Mouse (Mus musculus): Measurements from ENCODE around the gene Ffar2.
"Not testable (repeated sequence)": the region's sequence is repeated elsewhere in the genome, so short reads cannot be mapped to it uniquely, and the experiment has no call there.

Gene Ffar2

DNA sequence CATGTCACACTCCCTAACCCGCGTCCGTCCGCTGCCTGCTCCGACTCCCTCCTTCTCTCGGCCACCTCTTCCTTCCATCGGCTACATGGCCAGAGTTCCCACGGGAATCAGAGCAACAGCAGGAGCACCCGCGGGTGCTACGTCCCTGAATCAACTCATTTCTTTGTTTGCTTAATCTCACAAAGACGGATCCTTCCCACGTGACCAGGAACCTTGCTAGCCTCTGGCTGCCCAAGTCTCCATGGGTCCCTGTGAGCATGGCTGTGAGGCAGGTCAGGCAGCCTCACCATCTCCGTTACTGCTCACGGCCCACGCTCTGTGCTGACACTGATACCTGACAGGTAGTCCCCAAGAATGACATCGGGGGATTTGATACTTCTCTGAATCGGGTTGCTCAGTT, at the start of gene Ffar2:
Gene Ffar2 (minus strand): TSS at position 101 of the 400 bp plus-strand sequence.
- no peak for DNase-seq

DNA sequence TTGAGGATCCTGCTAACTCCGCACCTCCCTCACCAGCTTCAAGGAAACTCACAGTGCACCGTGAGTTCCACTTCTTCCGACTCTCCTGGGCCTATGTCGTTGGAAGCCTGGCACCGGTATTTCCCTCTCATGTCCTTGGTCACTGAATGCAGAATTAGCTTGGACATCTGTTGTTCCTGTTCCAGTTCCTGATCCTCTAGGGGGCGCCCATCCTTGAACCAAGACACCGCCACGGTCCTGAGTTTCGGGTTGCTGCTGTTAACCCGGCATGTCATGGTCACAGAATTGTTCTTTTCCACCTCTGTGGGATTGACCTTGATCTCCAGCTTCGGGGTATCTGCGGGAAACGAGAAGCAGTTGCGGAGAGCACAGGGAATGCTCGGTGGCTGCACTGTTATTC, 49.5 kb upstream of the Ffar2 start:
- DNase-seq: peak; percentile 54

DNA sequence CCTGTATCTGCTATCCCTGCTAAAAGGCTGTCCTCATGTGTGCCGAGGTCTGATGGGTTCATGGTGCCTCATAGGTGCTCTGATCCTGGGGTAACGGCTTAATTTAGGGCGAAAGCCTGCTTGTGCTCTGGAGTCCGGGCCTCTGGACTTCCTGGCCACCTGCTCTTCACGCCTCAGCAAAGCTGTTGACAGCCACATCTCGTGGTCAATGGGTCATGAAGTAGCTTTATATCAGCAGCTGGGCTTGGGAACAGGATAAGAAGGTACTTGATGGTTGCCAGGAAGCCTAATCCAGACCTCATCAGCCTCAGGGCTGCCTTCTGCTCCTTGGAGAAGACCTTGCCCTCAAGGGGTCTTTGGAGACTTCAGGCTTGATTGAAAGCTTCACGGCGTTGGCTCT, 39.8 kb upstream of the Ffar2 start:
- no peak for DNase-seq

DNA sequence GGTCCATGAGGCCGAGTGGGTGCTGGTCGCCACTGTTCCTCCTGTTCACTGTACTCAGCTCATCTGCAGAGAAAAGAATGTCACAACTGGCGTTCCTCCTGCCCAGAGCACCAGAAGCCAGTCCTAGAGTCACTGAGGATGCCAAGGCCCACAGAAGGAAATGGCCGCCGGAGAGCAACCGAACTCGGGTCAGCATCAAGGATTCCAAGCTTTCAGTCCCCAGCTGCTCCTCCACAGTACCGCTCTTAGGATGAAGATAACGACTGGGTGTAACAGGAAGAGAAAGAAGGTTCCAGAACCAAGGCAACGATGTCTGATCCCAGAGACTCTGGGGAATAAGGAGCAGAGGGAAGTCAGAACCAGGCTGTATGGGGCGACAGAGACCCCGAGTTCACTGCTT, 37.9 kb upstream of the Ffar2 start, which contains the start of gene Ffar1:
Gene Ffar1 (minus strand): TSS at position 101 of the 400 bp plus-strand sequence.
- no peak for DNase-seq

DNA sequence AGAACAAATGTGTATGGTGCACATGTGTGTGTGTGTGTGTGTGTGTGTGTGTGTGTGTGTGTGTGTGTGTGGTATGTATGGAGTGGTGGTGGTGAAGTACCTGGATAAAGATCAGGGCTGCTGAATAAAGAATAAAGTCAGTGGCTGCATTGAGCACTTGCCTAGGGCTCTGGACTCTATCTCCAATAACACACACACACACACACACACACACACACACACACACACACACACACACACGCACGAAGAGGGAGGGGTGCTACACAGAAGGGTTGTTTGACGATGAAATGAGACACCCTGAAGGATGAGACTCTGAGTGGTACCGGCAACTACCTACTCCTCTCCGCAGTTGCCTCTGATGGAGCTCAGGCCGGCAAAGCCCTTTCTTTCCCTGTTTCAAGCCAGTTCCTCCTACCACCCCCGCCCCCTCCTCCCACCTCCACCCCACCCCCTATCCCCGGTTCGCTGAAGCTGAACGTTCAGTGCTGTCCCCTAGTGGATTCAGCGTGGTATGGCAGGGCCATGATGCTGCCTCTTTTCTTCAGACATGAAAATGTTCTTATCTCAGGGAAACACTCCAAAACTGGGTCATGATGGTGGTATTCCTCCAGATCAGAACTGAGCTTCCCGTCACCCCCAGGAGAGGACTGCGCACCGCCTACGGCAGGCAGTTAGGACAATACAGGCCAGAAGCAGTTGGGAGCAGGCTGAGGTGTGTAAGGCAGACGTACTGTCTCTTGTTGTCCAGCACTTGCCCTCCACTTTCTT, 36.2 kb upstream of the Ffar2 start:
- no peak for DNase-seq

DNA sequence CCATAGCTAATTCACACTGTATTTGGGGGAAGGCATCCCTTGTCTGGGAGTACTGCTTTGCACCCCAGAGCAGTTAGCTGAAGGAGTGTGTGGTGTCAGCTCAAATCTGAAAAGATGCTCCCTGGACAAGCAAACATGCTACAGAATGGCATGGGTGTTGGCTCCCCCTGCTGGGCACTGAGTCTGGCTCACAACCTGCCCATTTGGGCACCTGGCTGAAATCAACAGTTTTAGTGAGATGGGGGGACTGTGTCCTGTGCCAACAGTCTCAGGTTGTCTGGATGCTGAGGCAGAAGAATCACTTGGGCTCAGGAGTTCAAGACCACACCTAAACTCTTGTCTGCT, 35.7 kb upstream of the Ffar2 start:
- DNase-seq: peak; percentile 62

DNA sequence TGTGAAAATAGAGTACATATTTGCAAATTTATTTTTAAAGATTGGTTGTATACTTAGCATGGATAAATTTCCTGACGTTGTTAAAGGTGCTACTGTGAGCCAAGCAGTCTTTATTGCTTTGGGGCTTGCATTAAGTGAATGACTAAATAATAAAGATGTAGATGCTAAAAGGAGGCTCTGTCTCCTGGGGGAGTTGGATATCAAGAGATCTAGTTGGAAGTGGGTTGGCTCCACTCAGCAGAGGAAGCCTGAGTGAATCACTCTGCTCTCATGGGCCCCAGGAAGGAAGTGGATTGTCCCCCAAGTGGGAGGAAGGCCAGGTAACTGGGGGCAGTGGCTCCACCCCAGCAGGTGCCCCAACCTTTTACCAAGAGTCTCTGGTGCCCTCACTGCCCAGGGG, 34.2 kb upstream of the Ffar2 start:
- no peak for DNase-seq

DNA sequence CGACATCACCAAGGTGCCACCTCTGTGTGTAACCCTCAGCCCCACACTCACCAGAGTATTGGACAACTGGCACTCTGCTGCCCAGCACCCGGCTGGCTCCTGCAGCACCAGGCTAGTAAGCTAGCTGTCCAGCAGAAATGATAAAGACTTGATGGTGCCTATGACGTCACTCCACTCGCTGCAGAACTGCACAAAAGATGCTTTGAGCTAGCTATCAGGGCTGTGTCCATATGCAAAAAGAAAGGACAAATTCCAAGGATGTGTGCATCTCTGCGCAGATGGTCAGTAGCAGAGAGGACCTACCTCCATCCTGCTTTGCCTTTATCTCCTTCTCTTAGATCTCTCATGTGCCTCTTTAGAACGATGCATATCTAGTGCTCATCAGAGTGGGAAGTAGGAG, 32.5 kb upstream of the Ffar2 start, which contains the start of gene Ffar3:
Gene Ffar3 (minus strand): TSS at position 101 of the 400 bp plus-strand sequence.
- no peak for DNase-seq

DNA sequence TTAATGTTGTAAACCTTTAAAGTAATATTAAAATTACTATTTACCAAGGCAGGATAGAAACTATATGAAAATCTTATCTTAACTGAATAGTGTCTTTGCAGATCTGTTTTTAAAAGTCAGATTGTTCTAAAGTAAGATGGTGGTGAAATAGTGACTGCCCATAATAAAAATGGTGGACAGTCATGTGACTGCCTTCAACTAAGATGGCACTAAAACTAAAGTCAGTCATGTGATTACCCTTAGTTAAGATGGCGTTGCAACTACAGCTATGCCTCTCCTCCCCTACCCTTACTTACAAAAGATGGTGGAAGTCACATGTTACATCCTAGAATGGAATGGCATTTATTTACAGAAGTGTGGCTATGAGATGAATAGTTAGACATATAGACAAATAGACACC, 27.8 kb upstream of the Ffar2 start:
- no peak for DNase-seq

DNA sequence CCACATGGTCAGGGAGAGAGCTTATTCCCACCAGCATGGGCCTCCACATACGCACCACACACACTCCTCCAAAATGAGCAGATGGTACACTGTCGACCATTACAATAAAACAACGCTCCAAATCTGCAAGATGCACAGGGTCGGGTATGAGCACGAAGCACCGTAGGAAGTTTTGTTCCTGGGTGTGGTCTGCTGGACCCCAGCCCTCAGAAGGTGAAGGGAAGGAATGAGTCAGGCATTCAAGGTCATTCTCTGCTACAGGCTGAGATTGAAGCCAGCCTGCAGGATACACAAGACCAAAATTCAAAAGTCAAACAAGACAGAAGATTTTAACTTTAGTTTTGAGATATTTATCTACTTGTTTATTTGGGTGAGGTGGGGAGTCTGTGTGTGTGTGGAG, 24.4 kb upstream of the Ffar2 start:
- DNase-seq: no peak

DNA sequence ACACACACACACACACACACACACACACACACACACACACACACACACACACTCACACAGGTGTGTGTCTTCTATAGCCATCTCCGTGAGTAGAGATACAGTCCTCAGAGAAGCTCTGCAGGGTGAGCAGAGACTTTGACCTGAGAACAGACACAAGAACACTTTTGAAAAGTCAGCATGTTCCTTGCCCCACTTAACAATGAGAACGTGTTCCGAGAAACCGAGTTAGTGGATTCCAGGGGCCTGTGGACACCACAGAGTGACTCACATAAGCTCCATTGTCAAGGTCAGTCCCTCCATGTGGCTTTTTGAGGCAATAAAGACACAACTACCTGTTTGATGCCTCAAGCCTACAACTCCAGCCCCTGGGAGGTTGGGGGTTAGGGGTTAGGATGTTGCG, 23.8 kb upstream of the Ffar2 start:
- peak; percentile 14 for DNase-seq

DNA sequence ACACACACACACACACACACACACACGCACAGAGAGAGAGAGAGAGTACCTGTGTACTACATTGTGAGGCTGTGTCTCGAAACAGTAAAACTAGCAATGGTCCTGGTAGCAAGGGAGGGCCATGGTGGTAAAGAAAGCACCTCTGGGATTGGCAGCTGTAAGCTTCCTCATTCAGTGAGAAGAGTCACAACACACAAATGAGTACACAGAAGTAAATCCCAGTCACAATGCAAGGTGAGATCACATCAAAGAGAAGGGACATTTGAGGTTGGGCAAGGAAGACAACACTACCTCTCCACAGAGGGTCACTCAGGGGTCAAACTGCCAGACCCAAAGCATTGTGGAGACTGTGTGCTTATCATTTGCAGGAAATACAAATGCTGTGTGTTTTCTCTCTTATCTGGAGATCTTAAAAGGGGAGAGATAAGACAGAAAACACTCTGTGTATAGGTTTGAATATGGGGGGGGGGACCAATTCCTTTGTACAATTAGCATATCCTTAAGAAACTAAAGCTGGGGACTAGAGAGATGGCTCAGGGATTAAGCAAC, 23.0 kb upstream of the Ffar2 start:
- no peak for DNase-seq

DNA sequence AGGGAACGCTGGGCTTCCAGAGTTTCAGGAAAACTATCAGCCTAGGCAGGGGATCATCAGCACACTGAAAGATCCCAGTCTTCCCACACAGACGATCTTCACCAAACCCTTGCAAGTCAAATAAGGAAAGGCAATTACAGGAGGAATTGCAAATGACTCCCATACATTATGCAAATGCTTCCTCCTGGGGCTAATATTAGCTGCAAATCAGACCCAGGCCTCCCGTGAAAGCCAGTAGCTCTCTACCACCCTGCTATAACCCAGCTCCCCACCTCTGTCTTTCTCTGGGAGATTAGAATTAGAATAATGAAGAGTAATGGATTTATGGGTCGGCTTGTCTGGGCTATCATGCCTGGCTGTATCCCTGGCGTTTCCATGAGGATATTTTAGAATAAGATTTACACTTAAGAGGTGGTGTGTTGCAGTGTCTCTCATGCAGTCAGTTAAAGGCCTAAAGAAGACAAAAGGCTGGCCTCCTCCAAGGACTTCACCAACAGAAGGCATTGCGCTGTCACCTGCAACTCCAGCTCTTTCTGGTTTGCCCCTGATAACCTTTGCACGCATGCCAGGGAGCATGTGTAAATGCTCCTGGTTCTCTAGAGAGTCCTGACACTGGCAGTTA, 21.2 kb upstream of the Ffar2 start:
- DNase-seq: no peak

DNA sequence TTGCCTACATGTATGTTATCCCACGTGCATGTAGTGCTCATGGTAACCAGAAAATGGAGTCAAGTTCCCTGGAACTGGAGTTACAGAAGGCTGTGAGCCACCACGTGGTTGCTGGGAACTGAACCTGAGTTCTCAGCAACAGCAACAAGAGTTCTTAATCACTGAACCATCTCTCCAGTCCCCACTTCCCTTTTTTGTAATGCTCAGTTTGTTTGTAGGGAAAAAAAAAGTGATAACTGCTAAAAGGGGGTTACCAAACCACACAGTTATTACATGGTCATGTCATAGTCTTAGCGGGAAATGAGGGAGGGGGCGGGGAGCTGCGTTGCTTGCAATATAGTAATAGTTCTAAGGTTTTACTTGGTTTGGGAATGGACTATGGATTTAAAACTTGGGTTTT, 18.5 kb upstream of the Ffar2 start:
- no peak for DNase-seq

DNA sequence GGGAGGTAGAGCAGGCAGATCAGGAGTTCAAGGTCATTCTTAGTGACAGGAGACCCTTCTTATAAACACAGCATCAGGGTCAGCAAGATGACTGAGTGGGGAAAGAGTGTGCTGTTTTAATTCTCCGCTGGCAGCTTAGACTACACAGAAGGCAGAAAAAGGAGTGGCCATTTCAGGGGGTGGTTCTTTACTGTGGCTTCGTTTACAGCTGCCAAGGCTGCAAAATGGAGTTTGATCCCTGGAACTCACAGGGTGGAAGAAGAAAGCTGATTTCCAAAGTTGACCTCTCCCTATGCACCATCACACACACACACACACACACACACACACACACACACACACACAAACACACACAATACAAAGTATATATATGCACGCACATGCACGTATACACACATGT, 17.8 kb upstream of the Ffar2 start:
- no peak for DNase-seq

DNA sequence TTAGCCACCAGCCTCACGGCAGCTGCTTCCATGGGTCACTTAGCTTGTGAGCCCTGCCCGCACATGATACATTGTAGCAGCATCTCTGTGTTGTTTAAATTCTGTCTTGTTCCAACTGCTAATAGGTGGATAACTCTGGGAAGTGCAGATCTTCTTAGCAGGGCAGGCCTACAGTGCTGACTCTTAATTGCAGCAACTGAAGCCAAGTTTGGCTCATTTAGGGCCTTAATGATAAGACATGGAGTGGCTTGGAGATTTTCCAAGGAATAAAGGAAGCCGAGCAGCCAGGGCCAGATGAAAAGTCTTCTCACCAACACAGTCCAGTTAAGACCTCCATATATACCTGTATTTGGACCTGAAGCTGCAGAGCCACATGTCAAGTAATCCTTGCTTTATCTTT, 16.7 kb upstream of the Ffar2 start:
- DNase-seq: no peak

DNA sequence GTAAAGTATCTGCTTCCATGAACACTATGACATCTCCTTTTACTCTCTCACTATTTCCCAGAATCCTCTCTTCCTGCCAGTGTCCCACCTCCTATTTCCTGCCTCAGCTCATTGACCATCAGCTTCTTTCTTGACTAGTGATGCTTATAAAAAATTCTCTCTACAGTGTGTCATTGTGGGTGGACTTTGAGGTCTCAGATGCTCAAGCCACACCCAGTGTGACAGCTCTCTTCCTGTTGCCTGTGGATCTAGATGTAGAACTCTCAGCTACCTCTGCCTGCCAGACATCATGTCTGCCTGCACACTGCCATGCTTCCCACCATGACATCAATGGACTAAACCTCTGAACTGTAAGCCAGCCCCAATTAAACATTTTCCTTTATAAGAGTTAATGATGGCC, 13.7 kb upstream of the Ffar2 start:
- no peak for DNase-seq

DNA sequence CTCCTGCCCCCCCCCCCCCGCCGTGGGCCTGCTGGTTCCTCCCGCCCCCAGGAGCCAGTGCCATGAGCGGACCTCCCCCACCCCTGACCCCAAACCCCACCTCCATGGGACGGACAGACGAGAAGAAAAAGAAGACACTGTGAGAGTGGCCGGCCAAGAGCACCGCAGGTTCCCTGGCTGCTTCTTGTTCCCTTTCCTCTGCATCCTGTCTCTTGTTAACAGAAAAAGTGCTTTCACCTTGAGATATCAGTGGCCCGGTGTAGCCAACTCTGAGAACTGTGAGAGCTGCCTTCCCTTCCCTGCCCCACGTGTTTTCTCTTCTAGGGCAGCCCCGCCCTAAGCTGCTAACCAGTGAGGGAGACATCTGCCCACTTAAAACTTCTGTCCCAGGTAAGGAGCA, 9.1 kb upstream of the Ffar2 start:
- DNase-seq: not testable (repeated sequence)

DNA sequence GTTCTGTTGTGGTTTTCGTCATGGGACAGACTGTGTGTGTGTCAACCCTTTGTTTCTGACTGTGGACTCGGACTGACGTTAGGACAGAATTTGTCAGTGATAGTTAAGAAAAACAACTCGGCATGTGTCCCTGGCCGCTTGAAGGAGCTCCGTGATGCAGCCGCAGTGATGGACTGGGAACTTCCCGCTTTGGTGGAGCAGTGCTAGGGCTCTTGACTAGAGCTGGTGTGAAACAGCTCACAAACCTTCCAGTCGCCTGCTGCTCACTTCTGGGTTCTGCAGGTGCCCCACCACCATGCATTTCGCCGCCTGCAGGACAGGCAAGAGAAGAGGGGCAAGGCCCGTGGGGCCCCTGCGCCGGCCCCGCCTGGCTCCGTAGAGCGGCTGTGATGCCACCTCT, 8.7 kb upstream of the Ffar2 start:
- no peak for DNase-seq

DNA sequence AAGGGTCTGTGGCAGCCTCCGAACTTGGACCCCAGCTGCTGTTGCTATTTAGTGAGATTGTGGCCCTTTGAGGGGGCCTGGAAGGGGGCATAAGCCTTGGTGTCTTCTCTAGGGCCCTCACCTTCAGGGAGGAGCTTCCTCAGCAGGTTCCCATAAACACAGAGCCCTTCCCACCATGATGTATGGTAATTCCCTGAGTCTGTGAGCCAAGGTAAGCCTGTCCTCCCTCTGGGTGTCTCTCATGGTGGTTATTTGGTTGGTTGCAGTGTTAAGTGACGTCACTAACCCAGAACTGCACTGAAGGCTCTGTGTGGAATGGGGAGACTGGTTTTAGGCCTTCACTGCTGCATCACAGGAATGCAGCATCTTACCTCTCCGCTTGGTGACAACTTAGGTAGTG, 5.9 kb upstream of the Ffar2 start:
- no peak for DNase-seq

DNA sequence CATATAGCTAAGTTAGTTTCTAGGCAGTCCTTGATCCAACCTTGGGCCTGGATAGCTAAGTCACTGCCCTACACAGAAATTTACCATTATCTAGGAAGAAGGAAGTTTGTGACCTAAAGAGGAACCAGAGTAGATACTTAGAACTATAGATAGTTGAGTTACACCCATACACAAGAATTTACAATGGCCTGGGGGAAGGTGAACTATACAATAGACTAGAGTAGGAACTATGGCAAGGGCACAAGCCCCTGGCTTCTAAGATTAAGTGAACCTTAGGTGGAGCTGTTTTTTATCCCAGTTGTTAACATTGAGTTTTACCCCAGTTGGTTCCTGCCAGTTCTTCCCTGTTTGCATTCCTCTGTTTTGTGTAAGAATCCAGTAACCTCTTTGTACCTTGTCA, 5.3 kb upstream of the Ffar2 start:
- not testable (repeated sequence) for DNase-seq

DNA sequence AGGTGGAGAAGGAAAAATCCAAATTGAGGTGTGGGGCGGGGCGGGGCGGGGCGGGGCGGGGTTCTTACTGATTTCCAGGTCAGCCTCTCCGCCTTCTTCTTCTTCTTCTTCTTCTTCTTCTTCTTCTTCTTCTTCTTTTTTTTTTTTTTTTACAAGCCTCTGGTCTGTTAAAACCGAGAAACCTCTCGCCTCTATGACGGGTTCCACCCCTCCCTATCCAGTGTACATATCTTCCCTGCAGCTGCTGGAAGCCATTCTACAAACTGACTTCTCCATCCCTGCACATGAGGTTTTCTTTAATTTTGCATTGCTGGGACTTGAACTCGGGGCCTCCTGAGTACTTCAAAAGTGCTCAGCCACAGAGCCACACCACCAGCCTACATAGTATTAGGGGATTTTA, 3.1 kb upstream of the Ffar2 start:
- no peak for DNase-seq

DNA sequence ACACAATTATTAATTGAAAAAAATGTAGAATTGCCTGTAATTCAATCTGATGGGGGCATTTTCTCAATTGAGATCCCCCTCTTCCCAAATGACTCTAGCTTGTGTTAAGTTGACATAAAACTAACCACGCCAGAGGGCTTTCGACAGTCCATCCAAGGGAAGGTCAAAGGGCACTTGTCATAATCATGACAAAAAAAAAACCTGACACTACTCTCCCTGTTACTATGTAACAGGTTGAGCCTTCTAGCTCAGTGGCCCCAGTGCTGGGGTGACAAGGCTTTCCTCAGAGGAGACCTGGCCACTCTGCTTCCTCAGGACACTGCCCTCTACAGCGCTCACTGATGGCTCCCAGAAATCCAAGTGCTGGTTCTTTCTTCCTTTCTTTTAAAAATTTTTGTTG, 731 bp upstream of the Ffar2 start:
- DNase-seq: no peak

DNA sequence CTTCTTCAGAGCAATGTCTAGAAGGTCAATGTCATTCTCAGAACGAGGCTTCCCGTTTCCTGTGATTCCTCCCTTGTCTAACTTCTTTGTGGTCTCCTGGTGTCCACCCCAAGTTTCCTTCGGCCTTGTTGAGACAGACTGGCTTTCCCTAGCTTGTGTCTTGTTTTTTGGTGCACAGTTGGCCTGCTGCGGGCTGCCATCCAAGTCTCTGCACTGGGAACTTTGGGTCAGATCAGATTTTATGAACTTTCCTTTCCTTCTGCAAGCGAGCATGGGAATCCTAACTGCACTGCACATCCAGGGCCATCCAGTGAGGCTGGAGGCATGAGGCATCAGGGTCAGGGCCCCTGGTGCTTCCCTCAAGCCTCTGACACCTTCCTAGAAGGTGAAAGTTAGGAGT, 2.0 kb downstream of the Ffar2 start:
- DNase-seq: peak; percentile 23

Data from kidney, adult 11 months (tissue).